Mouse (Mus musculus): ENCODE measurements at regions not wholly inside any gene's neighbourhood (a gene's known extent, or its start where the extent isn't known, plus 50 kb on each side); places are given as distances from the start of the nearest gene placed in this dataset.

GRCm38 (mm10) chr8:35121084-35121483 is 644.5 kb upstream of the Gm19410 start:
- in situ Hi-C loops (cut with MboI; ENCODE audit: low sequenced_read_pairs): no loop called here

- in situ Hi-C loops (cut with MboI; ENCODE audit: low sequenced_read_pairs): no loop called here
Observed at GRCm38 (mm10) chr8:35123196-35123621, 642.4 kb upstream of the Gm19410 start.

- in situ Hi-C loops (cut with MboI; ENCODE audit: low sequenced_read_pairs): no loop called here
Observed at GRCm38 (mm10) chr8:35125179-35125578, 640.4 kb upstream of the Gm19410 start.

- in situ Hi-C loops (cut with MboI; ENCODE audit: low sequenced_read_pairs): no loop called here
Observed at GRCm38 (mm10) chr8:35132281-35132680, 633.3 kb upstream of the Gm19410 start.

- in situ Hi-C loops (cut with MboI; ENCODE audit: low sequenced_read_pairs): no loop called here
Observed at GRCm38 (mm10) chr8:35135630-35136029, 630.0 kb upstream of the Gm19410 start.

GRCm38 (mm10) chr8:35136643-35137042 is 628.9 kb upstream of the Gm19410 start:
- in situ Hi-C loops (cut with MboI; ENCODE audit: low sequenced_read_pairs): no loop called here

GRCm38 (mm10) chr8:35140775-35141174 is 624.8 kb upstream of the Gm19410 start:
- in situ Hi-C loops (cut with MboI; ENCODE audit: low sequenced_read_pairs): no loop called here

GRCm38 (mm10) chr8:35143018-35143656 is 622.5 kb upstream of the Gm19410 start:
- in situ Hi-C loops (cut with MboI; ENCODE audit: low sequenced_read_pairs): no loop called here

GRCm38 (mm10) chr8:35143684-35144083 is 621.9 kb upstream of the Gm19410 start:
- in situ Hi-C loops (cut with MboI; ENCODE audit: low sequenced_read_pairs): no loop called here

GRCm38 (mm10) chr8:35144401-35144800 is 621.2 kb upstream of the Gm19410 start:
- in situ Hi-C loops (cut with MboI; ENCODE audit: low sequenced_read_pairs): no loop called here

GRCm38 (mm10) chr8:35147481-35147880 is 618.1 kb upstream of the Gm19410 start:
- in situ Hi-C loops (cut with MboI; ENCODE audit: low sequenced_read_pairs): no loop called here

- in situ Hi-C loops (cut with MboI; ENCODE audit: low sequenced_read_pairs): no loop called here
Observed at GRCm38 (mm10) chr8:35147967-35148366, 617.6 kb upstream of the Gm19410 start.

GRCm38 (mm10) chr8:35152585-35152984 is 613.0 kb upstream of the Gm19410 start:
- in situ Hi-C loops (cut with MboI; ENCODE audit: low sequenced_read_pairs): loop anchor here (25.0 kb wide), 1 partner anchor 265 kb away; no protein-coding TSS in a partner anchor

GRCm38 (mm10) chr8:35156272-35156671 is 609.3 kb upstream of the Gm19410 start:
- in situ Hi-C loops (cut with MboI; ENCODE audit: low sequenced_read_pairs): loop anchor here (25.0 kb wide), 1 partner anchor 269 kb away; no protein-coding TSS in a partner anchor

- in situ Hi-C loops (cut with MboI; ENCODE audit: low sequenced_read_pairs): loop anchor here (25.0 kb wide), 1 partner anchor 270 kb away; no protein-coding TSS in a partner anchor
Observed at GRCm38 (mm10) chr8:35157711-35158110, 607.9 kb upstream of the Gm19410 start.

GRCm38 (mm10) chr8:35159329-35159728 is 606.3 kb upstream of the Gm19410 start:
- in situ Hi-C loops (cut with MboI; ENCODE audit: low sequenced_read_pairs): loop anchor here (25.0 kb wide), 1 partner anchor 272 kb away; no protein-coding TSS in a partner anchor

GRCm38 (mm10) chr8:35160230-35160629 is 605.4 kb upstream of the Gm19410 start:
- in situ Hi-C loops (cut with MboI; ENCODE audit: low sequenced_read_pairs): loop anchor here (25.0 kb wide), 1 partner anchor 273 kb away; no protein-coding TSS in a partner anchor

GRCm38 (mm10) chr8:35162166-35162565 is 603.4 kb upstream of the Gm19410 start:
- in situ Hi-C loops (cut with MboI; ENCODE audit: low sequenced_read_pairs): loop anchor here (25.0 kb wide), 1 partner anchor 275 kb away; no protein-coding TSS in a partner anchor

GRCm38 (mm10) chr8:35166611-35167010 is 599.0 kb upstream of the Gm19410 start:
- in situ Hi-C loops (cut with MboI; ENCODE audit: low sequenced_read_pairs): loop anchor here (25.0 kb wide), 1 partner anchor 279 kb away; no protein-coding TSS in a partner anchor

GRCm38 (mm10) chr8:35171536-35172310 is 593.9 kb upstream of the Gm19410 start:
- in situ Hi-C loops (cut with MboI; ENCODE audit: low sequenced_read_pairs): loop anchor here (25.0 kb wide), 1 partner anchor 284 kb away; no protein-coding TSS in a partner anchor

- in situ Hi-C loops (cut with MboI; ENCODE audit: low sequenced_read_pairs): loop anchor here (25.0 kb wide), 1 partner anchor 285 kb away; no protein-coding TSS in a partner anchor
Observed at GRCm38 (mm10) chr8:35177314-35177713, 588.3 kb upstream of the Gm19410 start.

Data from CH12F3 (cell line).